Mouse (Mus musculus) frontal cortex, postnatal 36 days (tissue): ENCODE data around the gene Olfr364-ps1.

Source experiments
- DNase-seq, 2 experiments: peaks; one replicate each; pipeline ENCODE4 v3.0.0; 2022; ENCODE audit warnings: low spot score in 2 of 2

The Olfr364-ps1 gene

DNA sequence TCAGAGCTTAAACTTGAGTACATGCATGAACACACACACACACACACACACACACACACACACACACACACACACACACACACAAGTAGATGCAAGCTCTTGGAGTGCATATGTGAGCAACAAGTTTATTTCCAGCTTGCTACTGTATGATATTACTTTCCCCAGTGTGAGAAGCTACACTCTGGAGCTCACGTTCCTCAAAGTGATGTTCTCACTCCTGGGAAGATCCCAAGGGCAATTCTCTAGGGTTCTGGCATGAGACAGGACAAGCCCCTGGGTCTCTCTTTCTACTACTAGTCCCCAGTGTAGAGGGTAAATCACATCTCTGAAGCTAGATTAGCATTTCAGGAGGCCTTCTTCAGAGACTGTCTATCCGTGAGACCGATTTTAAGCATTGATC lies at the start of gene Olfr364-ps1:
TSS of gene Olfr364-ps1 (plus strand) at position 301 of the 400 bp plus-strand sequence.
- DNase-seq: no peak

DNA sequence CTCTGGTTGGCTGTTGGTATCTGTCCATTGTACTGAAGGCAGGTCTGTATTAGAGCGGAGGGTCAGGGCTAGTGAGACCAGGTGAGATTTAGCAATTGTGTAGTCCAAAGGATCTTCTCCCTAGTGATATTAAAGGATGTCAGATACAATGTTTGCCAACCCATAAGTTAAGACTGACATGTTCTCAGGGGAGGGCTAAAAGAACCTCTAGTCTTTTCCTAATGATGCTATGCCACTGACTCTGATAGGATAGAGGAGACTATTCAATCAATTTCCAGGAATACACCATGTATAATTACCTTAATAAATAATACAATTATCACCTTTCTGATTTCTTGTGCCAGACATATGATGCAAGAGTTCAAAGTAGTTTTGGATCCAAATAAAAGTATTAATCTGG lies 21.3 kb upstream of the Olfr364-ps1 start, which contains the start of gene Olfr362:
TSS of gene Olfr362 (minus strand) at position 101 of the 400 bp plus-strand sequence.
- DNase-seq: no peak

DNA sequence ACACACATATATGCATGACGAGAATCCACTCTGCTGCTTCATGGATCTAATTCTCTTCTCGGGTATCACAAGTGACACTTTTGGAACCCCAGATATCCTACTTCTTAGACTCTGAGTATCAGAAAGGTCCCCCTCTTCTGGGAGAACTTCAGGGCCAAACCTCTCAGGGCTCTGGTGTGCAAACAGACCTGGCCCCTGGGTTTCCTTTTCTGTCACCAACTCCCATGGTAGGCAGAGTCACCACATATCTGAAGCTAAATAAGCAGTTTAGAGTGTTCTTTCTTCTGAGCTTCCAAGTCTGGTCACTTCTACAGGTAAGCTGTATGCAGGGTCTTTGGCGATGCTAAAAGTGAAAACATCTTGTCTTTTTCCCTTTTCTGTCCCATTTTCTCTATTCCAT lies 48.8 kb downstream of the Olfr364-ps1 start, which contains the start of gene Olfr365:
TSS of gene Olfr365 (plus strand) at position 301 of the 400 bp plus-strand sequence.
- no peak for DNase-seq
